Mouse (Mus musculus): ENCODE data around the gene Zfhx2.

Zfhx2 gene

DNA sequence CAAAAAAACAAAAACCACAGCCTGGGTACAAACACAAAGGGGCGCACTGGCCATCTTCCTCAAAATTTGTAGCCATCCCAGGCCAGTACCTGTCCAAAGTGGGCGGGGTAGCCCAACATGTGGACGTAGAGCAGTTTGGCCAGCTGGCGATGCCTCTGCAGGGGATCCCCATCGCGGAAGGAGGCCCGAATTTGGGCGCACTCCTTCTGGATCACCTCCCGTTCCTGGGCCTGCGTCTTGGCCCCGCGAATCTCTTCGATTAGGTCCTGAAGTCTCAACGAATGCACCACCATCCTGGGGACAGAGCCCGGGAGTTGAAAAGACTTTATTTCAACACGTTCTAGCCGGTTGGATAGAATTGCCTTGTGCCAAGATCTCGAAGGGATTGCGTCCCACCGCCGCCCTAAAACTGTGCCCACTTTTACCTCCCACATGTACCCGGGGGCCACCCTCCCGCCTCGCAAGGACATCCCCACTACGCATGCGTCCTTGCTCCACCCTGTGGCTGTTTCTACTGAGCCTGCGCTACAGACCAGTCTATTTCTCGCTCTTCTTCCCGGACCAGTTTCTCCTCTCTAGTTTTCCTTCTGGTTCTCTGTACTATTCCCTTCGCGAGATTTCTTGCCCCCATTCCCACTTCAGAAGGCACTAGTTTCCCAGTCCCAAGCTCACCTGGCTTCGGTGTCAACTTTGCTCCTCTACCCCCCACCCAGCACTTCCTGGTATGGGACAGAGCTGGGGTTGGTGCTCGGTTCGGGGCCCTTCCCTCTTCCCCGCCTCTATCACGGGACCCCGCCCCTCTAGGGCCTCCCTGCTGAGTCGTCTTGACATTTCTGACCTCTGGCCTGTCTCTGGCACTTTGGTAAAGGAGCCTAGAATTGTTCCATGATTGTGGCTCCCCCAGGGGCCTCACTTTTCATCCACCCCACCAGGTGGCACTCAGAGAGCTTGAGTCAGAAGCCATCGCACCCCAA lies 14.0 kb upstream of the Zfhx2 start, which contains the start of gene Ap1g2:
Ap1g2 (minus strand) TSS at position 758 of the 974 bp plus-strand sequence.
- DNase-seq, result peak; percentile 84 to 85

DNA sequence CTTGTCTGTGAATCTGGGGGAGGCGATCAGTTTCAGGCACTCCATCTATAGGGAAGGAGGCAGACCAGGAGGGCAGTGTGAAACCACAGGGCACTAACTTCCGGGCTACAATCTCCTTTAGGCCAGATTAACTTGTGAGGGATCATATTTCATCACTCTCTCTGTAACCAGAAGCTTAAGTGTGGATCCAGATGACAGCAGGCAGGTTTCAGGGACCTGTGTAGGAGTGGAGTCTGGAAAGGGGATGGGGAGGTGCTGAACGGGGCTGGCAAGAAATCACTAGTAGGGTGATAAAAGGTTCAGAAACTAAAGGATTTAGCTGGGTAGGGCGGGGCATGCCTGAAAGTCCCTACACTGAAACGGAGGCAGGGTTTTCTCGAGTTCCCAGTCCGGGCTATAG lies 13.3 kb upstream of the Zfhx2 start:
- DNase-seq, result no peak

DNA sequence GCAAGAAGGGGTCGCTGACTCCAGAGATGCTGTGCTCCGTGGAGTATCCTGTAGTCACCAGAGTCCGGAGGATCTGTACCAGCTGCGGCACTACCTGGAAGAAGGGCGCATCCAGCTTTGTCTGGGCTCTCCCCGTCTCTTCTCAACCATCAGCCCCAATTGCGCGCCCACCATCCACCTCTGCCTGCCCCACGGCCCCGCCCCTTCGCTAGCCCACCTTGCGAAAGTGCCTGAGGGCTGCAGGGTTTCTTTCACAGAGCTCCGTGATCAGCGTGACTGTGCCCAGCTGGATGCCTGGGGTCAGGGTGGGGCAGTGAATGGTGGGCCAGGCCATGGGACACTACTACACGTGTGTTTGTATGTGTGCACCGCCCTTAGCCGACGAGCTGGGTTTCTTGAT lies 12.2 kb upstream of the Zfhx2 start:
- no peak for DNase-seq

DNA sequence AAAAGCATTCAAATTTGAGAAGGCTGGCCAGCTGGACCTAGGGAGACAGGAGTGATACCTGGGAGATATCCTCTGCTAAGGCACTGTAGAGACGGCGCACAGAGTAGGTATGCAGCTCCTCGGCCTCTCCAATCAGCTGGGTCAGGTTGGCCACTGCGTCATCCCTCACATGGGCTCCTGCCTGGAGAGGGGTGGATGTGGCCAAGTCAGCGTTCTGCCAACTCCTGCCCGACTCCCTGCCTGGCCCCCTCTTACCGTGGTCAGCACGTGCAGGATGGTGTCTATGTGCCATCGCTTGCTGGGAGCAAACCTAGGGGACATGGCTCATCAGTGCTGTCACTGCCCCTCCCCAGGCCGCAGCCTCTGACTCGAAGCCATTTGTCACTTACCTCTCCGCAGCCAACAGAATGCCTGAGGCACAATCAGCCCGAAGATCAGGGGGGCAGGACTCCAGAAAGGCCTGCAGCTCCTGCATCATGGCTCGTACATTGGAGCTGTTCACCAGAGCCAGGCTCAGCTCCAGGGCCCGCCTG lies 10.2 kb upstream of the Zfhx2 start:
- no peak for DNase-seq

DNA sequence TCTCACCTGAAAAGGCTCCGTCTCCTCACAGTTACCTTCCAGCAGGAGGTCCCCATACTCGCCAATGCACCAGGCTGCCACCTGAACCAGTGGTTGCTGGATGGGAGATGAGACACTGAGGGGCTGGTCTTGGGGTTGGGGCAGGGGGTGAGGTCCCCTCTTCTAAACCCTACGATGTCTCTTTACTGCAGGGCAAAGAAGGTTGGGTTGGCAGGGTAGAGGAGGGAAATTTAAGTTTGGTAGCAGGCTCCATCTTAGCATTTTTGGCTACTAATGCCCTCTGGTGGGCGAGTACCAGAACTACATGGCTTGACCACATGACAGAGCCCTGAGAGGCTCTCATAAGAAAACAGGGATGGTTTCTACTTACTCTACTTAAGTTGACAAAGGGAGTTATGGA lies 9.5 kb upstream of the Zfhx2 start:
- DNase-seq, result peak; percentile 68 to 75

DNA sequence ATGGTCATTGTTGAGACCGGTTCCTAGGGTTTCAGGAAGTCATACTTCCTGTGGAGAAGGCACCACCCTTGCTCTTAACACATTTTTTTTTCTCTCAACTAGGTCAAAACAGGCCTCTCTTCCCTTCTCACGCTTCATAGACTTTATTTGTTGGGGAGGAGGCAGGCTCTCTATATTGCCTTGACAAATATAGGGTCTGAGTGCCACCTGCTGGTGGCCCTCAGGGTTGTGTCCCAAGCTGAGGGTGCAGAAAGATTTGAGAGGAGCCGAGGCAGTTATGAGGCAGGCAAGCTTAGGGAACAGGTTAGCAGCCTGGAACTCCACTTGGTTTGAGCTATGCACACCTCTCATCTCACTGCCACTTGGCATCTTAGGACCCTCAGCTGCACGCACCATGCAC lies 5.9 kb upstream of the Zfhx2 start:
- peak; percentile 29 to 31 for DNase-seq

DNA sequence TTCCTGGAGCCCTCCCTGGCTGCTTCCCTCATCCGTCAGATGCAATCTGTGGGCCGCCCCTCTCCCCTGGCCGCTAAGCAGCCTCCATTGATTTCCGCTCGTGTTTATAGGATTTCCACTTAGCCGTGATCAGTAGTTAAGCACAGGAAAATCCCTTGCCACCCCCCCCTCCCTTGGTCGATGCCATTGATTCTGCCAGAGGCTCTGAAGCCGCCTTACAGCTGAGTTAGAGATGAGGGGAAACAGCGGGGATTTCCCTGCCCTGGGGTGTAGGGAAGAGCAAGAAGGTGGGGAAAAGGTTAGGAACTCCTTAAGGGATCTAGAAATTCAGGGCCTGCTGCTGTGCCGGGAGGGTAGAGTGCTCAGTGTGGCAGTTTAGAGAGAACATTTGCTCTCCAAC lies 5.5 kb upstream of the Zfhx2 start:
- no peak for DNase-seq

DNA sequence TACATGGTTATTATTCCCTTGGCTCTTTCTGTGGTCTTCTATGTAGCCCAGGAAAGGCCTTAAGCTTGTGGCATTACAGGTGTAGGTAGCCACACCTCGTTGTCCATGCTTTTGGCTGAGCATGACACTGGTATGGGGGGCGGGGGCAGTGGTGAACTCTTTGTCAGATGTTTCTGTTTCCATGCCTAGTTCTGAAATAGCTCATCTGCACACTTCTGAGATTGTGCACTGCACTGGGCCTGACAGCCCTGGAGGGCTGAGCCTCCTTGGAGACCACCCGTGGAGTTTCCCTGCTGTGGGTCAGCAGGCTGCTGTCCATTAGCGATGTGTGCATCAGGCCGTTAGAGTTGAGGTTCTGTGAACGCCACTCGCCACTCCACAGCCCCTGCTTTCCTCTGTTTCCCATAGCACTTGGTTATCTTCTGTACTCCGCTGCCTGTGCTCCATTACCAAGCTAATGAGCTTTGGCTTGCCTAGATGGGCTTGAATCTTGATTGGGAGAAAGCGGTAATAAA lies 4.5 kb upstream of the Zfhx2 start:
- no peak for DNase-seq

DNA sequence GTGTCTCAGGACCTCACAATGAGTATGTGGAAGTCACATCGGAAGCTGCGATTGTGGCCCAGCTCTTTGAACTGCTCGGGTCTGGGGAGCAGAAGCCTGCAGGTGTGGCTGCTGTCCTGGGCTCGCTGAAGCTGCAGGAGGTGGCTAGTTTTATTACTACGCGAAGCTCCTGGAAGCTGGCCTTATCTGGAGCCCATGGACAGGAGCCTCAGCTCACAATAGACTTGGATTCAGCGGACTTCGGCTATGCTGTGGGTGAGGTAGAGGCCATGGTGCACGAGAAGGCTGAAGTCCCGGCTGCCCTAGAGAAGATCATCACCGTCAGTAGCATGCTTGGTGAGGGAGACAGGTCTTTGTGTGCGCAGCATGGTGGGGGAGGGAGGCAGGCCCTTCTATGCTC lies 3.5 kb upstream of the Zfhx2 start:
- DNase-seq, result no peak

DNA sequence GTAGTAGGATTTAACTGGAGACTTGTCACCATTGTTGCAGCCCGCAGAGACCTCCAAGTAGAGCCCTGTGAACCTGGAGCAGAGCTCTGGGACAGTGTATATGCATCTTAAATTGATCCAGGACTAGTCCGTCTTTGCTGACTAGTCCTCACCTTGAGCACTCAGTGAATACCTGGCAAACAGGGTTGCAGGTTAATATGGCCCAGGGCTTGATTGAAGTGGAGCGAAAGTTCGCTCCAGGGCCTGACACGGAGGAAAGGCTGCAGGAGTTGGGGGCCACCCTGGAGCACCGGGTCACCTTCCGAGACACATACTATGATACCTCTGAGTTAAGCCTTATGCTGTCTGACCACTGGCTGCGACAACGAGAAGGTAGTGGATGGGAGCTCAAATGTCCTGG lies 3.1 kb upstream of the Zfhx2 start:
- no peak for DNase-seq

DNA sequence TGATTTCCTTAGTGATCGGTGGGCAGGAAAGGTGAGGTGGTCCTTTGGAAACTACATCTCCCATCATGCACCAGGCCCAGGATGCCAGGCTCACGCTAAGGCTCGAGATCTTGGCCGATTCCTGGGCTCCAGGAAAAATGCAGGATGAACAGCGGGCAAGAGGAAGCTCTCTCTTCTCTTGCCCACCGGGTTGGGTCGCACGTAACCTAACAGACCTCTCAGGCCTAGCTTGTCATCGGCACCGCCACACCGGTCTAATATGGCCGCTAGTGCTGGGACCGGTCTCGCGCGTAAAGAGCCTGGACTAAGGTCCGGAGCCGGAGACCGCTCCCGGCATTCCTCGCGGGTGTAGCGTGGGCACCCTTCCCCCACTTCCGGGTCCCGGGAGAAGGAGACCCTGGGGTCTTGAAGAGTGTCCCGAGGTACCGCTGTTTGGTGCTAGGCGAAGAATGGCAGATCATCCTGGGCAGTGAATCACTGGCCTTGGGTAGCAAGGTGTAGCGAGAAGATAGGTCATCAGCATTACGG lies 2.6 kb upstream of the Zfhx2 start, which contains the start of gene Thtpa:
Thtpa (plus strand) TSS at position 81 of the 528 bp plus-strand sequence.
- peak; percentile 67 to 72 for DNase-seq

DNA sequence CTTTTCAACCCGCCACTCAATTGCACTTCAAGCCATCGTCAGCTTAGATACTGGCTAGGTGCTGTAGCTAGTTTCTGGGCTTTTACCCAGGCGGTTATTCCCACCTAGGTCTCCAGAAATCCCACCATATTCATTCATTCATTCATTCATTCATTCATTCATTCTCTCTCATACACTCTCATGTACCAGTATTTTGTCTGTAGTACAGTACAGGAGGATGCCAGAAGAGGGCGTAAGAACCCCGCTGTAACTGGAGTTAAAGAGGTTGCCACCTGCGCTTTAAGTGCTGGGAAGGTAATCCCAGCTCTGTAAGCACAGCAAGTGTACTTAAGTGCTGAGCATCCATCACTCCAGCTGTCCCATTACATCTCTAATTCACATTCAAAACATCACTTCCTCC lies 1.8 kb upstream of the Zfhx2 start:
- peak in 1 of 2 experiments; percentile 36 for DNase-seq

DNA sequence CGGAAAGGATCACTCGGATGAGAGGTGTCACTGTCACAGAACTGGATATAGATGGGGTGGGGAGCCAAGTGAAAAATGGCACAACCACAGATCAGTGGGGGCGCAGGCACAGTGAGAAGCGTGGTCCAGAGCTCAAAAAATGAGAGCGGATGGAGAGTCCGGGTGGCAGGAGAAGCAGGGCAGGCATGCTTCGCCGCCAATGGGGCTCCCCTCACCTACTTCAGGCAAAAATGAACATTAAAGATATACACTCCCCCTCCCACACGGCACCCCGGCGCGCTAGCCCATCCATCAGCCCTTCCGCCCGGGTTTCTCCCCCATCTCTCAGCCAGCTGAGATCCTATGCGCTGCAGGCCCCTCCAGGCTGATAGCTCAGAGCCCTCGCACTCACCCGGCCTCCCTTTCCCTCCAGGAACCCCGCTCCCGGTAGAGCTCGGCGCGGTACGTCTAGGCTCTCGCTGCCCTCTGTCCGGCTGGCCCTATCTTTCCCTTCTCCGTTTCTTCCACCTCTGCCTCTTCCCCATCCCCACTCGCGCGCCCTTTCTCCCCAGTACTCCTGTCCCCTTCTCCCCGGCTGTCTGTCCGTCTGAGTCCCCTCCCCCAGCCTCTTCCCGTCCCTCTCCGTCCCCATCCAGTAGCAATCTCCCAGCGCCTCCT lies 787 bp downstream of the Zfhx2 start:
- peak in 1 of 2 experiments; percentile 23 for DNase-seq

DNA sequence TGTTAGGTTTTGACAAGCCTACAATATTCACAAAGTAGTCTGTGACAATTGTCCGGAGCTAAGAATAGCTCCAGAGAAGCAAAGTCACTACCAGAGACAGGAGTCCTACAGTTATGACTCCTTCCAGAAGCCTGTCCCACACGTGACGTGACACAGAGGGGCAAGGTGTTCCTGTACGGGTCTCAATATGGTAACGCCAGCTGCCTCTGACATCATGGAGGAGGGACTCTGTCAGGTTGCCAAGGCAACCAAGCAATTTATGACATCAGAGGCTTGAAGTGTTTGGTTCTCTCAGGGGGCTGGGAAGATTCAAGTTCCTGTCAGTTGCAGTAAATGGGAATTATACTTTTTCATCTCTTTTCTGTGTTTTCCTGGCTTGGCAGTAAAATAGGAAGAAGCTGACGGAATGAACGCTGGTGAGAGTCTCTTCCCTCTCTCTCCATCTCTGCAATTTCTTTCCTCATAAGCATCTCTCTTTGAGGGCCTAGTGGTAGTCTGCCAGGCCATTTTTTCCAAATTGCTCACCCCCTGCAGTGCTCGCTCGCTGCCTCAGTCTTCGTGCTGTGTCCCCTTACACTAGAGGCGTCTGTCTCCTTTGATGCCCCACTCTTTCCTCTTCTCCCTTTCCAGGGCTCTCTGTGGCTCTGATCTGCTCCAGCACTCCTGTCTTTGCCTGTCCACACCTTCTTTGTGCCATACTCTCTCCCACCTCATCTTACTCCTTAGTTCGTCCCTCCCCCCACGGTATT lies 2.8 kb downstream of the Zfhx2 start:
- peak in 1 of 2 experiments; percentile 23 for DNase-seq

DNA sequence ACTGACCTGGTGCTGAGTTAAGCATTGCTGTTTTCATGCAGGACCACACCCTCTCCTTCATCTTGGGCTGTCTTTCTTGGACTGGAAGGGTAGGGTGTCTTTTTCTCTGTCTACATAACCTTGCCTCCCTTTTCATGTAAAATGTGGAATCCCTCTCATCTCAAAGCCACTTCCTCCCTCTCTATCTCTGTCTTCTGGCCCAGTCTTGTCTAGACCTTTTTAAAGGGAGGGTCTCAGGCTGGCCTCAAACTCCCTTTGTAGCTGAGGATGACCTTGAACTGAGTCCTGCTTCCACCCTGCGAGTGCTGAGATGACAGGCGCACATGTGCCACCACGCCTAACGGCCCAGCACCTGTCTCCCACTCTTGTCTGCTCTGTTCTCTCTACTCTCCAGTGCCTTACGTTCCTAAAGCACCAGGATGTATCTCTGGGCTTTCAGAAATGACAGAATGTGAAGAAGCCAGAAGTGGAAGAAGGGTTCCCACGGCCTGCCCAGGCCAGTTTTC lies 6.1 kb downstream of the Zfhx2 start:
- no peak for DNase-seq

DNA sequence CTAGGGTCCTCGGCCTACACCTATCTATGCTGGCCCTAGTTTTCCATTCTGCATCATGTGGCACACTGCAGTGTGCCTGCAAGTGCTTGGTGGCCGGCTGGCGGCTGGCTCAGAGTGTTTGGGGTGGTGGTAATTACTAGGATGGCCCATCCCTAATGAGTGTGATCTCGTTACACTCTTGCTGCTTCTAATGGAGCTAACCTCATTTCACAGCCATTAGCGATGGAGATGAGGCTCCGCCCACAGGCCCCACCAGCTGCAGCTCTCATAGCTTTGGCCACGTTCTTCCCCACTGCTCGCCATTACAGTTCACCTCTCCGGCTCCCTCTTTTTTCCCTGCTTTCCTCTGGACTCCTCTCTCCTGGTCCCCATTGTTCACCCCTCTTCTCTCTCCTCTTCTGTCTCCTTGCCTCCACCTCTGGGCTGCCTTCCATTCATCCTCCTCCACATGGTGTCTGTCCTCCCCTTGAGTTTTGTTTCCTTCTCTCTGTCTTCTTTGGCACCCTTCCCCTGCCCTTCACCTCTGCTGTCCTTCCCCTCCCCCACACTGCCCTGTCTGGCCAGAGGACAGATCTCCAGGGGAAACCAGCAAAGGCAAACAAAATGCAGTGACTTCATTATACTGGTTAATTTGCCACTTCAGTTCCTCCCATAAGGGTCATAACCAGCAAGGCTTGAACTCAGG lies 6.7 kb downstream of the Zfhx2 start:
- no peak for DNase-seq

DNA sequence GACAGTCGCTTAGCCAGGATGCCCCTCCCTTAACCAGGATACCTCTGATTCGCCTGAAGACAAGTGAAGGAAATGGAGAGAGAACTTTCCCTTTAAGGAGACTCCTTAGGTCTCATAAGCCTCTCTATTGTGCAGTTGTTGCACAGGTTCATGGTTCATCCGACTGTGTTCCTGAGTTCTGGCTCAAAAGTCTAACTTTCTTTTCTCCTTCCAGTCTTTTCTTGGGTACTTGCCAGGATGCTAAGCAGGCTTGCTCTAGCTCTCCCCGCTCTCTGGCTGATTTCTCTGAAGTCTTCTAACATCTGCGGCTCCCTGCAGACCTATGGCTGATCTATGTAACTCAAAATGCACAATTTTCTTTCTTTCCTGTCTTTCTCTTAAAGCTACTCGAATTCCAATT lies 8.6 kb downstream of the Zfhx2 start:
- DNase-seq, result no peak

DNA sequence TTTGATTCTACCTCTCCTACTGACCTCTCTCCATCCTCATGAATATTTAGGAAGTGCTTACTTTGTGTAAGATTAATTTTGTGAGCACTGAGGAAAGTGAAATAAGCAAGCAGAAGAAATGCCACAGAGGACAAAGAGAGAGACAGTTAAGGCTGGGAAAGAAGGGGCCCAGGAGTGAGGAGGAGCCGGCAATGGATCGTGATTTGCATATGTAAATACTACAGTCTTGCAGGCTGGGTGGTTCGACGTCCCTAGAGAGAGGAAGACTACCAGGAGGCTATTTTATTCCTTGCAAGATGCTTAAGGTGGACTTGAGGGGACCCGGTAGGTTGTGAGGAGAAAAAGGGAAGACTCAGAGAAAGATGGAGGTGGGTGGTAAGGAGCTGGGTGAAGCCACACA lies 11.0 kb downstream of the Zfhx2 start:
- no peak for DNase-seq

DNA sequence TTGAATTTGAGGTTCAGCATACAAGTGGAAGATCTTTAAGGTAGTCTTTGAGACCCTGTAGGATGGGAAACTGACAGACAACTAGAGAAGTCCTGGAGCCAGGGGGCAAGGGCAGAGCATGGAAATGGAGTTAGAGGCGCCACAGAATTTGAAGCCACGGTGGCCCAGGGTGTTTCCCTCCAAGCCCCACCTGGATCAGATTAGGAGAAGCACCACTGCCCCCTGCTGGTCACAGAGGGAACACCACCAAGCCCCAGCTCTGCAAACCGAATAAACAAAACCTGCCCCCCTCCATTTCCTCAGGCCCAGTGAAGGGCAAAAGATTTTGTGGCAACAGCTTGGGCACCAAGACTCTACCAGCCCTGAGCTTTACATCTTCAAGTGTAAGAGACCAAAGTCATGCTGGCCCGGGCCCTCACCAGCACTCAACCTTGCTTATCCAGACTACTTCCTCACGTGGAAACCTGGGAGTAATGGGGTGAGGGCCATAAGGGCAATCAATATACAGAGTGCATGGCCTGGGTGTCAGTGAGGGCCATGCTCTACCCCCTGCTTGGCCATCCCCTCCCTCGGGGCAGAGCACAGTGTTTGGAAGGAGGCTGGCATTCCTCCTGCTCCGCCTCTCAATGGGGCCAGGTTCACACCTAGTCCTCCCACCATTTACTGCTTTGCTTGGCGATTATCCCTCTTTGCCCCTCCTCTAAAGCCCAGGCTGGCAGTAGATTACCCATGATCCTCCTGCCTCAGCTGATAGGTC lies 12.7 kb downstream of the Zfhx2 start:
- peak; percentile 85 to 87 for DNase-seq

DNA sequence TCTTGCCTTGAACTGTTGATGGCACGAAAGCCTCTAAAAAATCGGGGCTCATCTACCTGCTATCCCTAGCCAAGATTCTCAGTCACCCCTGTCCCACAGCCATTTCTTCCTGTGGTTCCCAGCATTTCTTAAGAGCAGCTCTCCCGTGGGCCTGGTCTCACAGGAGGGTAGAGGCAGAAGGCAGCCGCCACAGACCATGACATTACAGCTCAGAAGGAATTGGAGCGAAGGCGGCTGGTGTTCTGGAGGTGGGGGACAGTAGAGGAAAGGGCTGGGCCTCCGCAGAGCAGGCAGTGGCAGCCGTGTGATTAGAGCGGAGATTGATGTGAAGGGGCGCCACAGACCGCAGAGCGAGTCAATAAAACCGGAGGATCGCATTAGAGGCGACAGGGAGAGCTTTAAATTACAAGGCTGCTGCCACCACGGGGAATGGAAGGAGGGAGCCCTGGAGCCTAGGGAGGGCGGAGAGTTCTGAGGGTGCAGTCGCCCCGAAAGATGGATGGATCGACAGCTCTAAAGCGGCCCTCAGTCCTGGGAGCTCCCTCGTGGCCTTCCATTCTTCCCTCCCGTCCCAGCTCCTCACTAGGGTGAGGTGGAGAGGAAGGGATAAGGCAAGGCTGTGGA lies 13.6 kb downstream of the Zfhx2 start:
- DNase-seq, result no peak
